ENCODE assay signal across 8 mouse cellular contexts in the genomic region with DNA sequence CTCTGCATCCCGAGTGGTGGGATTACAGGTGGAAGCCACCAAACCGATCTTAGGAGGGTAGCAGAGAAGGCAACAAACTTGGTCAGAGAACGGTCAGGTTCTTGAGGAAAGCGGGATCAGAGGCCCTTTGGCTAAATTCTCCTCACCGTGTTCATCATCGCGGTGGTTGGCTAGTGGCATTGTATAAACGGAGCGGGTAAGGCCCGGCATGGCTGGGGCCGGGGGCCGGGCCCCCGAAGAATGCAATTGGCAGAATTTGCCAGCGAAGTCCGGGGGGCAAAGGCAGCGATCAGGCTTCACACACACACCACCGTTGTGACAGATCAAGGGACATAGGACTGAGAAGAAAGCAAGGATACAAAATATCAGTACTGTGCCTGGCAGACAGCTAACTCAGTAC. TPM values are rescaled to one million over a fixed set of nuclear protein-coding genes. Genes with fewer than 3 reads are reported as not detected.
A peak's percentile ranks its signal among the peaks of the same experiment; 100 is the strongest.
DNase-seq lines count a peak whose midpoint lies in the region; ATAC-seq lines count a peak whose summit lies in the region.

No protein-coding gene starts in this region.

- H3K27ac ChIP-seq in heart, embryonic 14.5 days (replicated peaks in 1 of 2; ENCODE audit: control insufficient read depth in 1 of 2, insufficient read depth in 1 of 2, low read depth in 2 of 2, low read length in 2 of 2), result no peak overlapping the region
- no peak overlapping the region for H3K27ac ChIP-seq in neural tube, embryonic 12.5 days
- no peak overlapping the region for H3K27ac ChIP-seq in limb, embryonic 13.5 days

- no peak for ATAC-seq in heart, embryonic 14.5 days (ENCODE audit: insufficient number of reproducible peaks, insufficient read depth, low FRiP score, low read depth)
- no peak for ATAC-seq in neural tube, embryonic 12.5 days (ENCODE audit: low FRiP score, low read depth)
- ATAC-seq in limb, embryonic 13.5 days (ENCODE audit: low FRiP score, low read depth), result no peak

- H3K4me3 ChIP-seq in heart, embryonic 14.5 days (ENCODE audit: control insufficient read depth in 1 of 2, insufficient read depth in 1 of 2, low read depth in 1 of 2, low read length in 2 of 2), result peak overlapping the region in 1 of 2 experiments; percentile 62; a peak in 2 of 4 replicates
- no peak overlapping the region for H3K4me3 ChIP-seq in neural tube, embryonic 12.5 days
- peak overlapping the region; percentile 57 for H3K4me3 ChIP-seq in limb, embryonic 13.5 days

- peaks cover 13 to 48% of the 10 kb centered on the region in 2 experiments; a peak in 3 of 4 replicates for H3K4me1 ChIP-seq in heart, embryonic 14.5 days (ENCODE audit: control insufficient read depth in 2 of 2, insufficient read depth in 2 of 2, low read length in 2 of 2)
- peaks cover 47% of the 10 kb centered on the region for H3K4me1 ChIP-seq in neural tube, embryonic 12.5 days
- H3K4me1 ChIP-seq in limb, embryonic 13.5 days, result peaks cover 76% of the 10 kb centered on the region

- peaks cover 18% of the 10 kb centered on the region; the same call in 1 of the 2 replicates for H3K36me3 ChIP-seq in heart, embryonic 14.5 days (ENCODE audit: control insufficient read depth, insufficient read depth, low read length)
- H3K36me3 ChIP-seq in neural tube, embryonic 12.5 days, result no peaks in the 10 kb centered on the region
- 0 out of 2 replicates have a peak, but pooled peaks cover 4% of the 10 kb centered on the region for H3K36me3 ChIP-seq in limb, embryonic 13.5 days

- no peak for DNase-seq in heart, adult 8-10 months (ENCODE audit: low spot score)
- DNase-seq in neural tube, embryonic 10.5 days (ENCODE audit: extremely low spot score, low spot score), result no peak
- DNase-seq in right cerebral cortex, postnatal 14 days, result no peak
- no peak for DNase-seq in spleen, postnatal 36 days (ENCODE audit: low spot score in 2 of 2)
- DNase-seq in left cerebral cortex, adult 18-20 months (ENCODE audit: low spot score in 2 of 2), result no peak

- no peaks in the 10 kb centered on the region for H3K9me3 ChIP-seq in heart, embryonic 14.5 days (ENCODE audit: control insufficient read depth, low read length)
- H3K9me3 ChIP-seq in neural tube, embryonic 12.5 days, result no peaks in the 10 kb centered on the region
- no peaks in the 10 kb centered on the region for H3K9me3 ChIP-seq in limb, embryonic 13.5 days

- 25% methylated on average over 17 of the region's 17 CpGs for WGBS in heart, embryonic 14.5 days
- 26% methylated on average over 17 of the region's 17 CpGs for WGBS in neural tube, embryonic 12.5 days
- WGBS in limb, embryonic 13.5 days, result 24% methylated on average over 17 of the region's 17 CpGs

- H3K9ac ChIP-seq in heart, embryonic 14.5 days (ENCODE audit: low read length), result peak overlapping the region; percentile 34; the same call in 1 of the 2 replicates
- H3K9ac ChIP-seq in neural tube, embryonic 12.5 days, result no peak overlapping the region
- H3K9ac ChIP-seq in limb, embryonic 13.5 days, result no peak overlapping the region

- H3K27me3 ChIP-seq in heart, embryonic 14.5 days (ENCODE audit: control insufficient read depth, insufficient read depth, low read length), result peaks cover 91% of the 10 kb centered on the region
- H3K27me3 ChIP-seq in neural tube, embryonic 12.5 days (replicated peaks), result peaks cover 99% of the 10 kb centered on the region
- H3K27me3 ChIP-seq in limb, embryonic 13.5 days, result peaks cover 100% of the 10 kb centered on the region

- peak overlapping the region; percentile 86 for H3K4me2 ChIP-seq in heart, embryonic 14.5 days (ENCODE audit: low read length)
- H3K4me2 ChIP-seq in neural tube, embryonic 12.5 days (replicated peaks), result peak overlapping the region; percentile 63; the same call in 1 of the 2 replicates
- peak overlapping the region; percentile 97 for H3K4me2 ChIP-seq in limb, embryonic 13.5 days (replicated peaks)

RNA-seq across cellular contexts. Expression of a gene that starts 7.5 kb away (rescaled TPM):
- 47.7 and 55.1 TPM in 2 replicates for polyA plus RNA-seq in heart, embryonic 14.5 days (2014; fragmentation: Nextera tagmentation; extraction: Ambion mirVana)
- total RNA-seq in heart, adult 8-10 months (2022), result 100 to 1,000 TPM; 166 to 198 (median 187) TPM
- 6.1 and 9.9 TPM in 2 replicates for polyA plus RNA-seq in neural tube, embryonic 12.5 days (2016; fragmentation: Nextera tagmentation; extraction: Ambion mirVana)
- polyA plus RNA-seq in limb, embryonic 13.5 days (2015; fragmentation: Nextera tagmentation; extraction: Ambion mirVana), result 25.8 and 29.3 TPM in 2 replicates
- total RNA-seq in left cerebral cortex, adult 18-20 months (2021), result 10 to 100 TPM; 42.2 to 46.6 TPM

RNA-seq across cellular contexts. Expression of a gene that starts 25.8 kb away (rescaled TPM):
- polyA plus RNA-seq in heart, embryonic 14.5 days (2014; fragmentation: Nextera tagmentation; extraction: Ambion mirVana), result 18.3 and 22.0 TPM in 2 replicates
- 1 to 10 TPM; 4.8 to 8.0 (median 6.0) TPM for total RNA-seq in heart, adult 8-10 months (2022)
- 68.6 and 68.9 TPM in 2 replicates for polyA plus RNA-seq in neural tube, embryonic 12.5 days (2016; fragmentation: Nextera tagmentation; extraction: Ambion mirVana)
- polyA plus RNA-seq in limb, embryonic 13.5 days (2015; fragmentation: Nextera tagmentation; extraction: Ambion mirVana), result 49.2 and 54.5 TPM in 2 replicates
- 10 to 100 TPM; 27.9 to 33.2 TPM for total RNA-seq in left cerebral cortex, adult 18-20 months (2021)

RNA-seq across cellular contexts. Expression of a gene that starts 27.2 kb away (rescaled TPM):
- polyA plus RNA-seq in heart, embryonic 14.5 days (2014; fragmentation: Nextera tagmentation; extraction: Ambion mirVana), result not detected in 2 replicates
- total RNA-seq in heart, adult 8-10 months (2022), result not detected
- polyA plus RNA-seq in neural tube, embryonic 12.5 days (2016; fragmentation: Nextera tagmentation; extraction: Ambion mirVana), result 0.40 TPM in 1 of 2 replicates, not detected in the other
- not detected in 2 replicates for polyA plus RNA-seq in limb, embryonic 13.5 days (2015; fragmentation: Nextera tagmentation; extraction: Ambion mirVana)
- not detected for total RNA-seq in left cerebral cortex, adult 18-20 months (2021)
